Mouse (Mus musculus): ENCODE measurements around the gene Mknk1. TPM values are rescaled to one million over a fixed set of nuclear protein-coding genes. Genes with fewer than 3 reads are reported as not detected.

Gene Mknk1
- polyA plus RNA-seq, 1 experiment from 2014 or later = 28.1 TPM

DNA sequence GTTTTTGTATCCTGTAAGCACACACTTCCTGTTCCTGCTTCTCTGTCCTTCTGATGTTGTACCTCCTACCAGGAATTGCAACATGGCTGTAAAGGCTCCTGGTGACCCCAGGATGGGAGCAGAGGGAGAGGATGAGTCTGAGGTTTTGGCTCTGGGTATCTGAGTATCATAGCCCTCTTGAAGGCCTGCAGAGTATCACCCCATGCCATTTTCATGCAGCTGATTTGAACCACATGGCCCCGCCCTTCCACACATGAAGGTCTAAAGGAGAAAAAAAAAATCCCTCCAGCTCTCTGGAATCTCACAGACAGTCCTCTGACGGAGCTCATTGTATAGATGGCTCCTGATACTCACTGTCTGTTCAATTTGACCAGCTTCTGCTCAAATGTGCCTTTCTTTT, 11.1 kb downstream of the Mknk1 start:
- WGBS = 65% methylated on average over 2 of the region's 2 CpGs
- Histone ChIP-seq H3K36me3 (ENCODE audit: control insufficient read depth, insufficient read depth, low read length) (peaks cover 2% of the 10 kb centered on the region), H3K4me1 (replicated peaks; ENCODE audit: control insufficient read depth, insufficient read depth, low read length) (peaks cover 4% of the 10 kb centered on the region; the same call in 1 of the 2 replicates), H3K4me2 (ENCODE audit: low read depth, low read length) (no peak overlapping the region), H3K9ac (ENCODE audit: low read length) (no peak overlapping the region), H3K9me3 (ENCODE audit: control insufficient read depth, low read length) (no peaks in the 10 kb centered on the region), H3K4me3 (ENCODE audit: low read length) (no peak overlapping the region), H3K27ac (ENCODE audit: low read length) (no peak overlapping the region), H3K27me3 (ENCODE audit: control insufficient read depth, insufficient read depth, low read depth, low read length) (no peaks in the 10 kb centered on the region)
- ATAC-seq (ENCODE audit: low read depth) = no peak

DNA sequence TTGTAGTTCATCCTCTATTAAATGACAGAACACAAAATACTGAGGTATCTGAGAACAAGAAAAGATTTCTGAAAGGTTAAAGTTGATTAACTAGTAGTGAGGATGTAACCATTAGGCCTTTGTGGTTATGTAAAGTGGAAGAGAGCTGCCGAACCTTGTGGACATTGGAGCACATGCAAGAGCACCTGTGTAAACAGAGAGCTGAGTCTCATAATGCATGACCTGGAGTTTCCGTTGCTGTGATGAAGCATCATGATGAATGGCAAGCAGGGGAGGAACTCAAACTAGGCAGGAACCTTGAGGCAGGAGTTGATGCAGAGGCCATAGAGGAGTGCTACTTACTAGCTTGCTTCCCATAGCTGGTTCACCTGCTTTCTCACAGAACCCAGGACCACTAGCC, 11.6 kb downstream of the Mknk1 start:
- peaks cover 4% of the 10 kb centered on the region; the same call in 1 of the 2 replicates for H3K4me1 ChIP-seq (replicated peaks; ENCODE audit: control insufficient read depth, insufficient read depth, low read length)
- no peaks in the 10 kb centered on the region for H3K9me3 ChIP-seq (ENCODE audit: control insufficient read depth, low read length)
- peaks cover 2% of the 10 kb centered on the region for H3K36me3 ChIP-seq (ENCODE audit: control insufficient read depth, insufficient read depth, low read length)
- no peak overlapping the region for H3K9ac ChIP-seq (ENCODE audit: low read length)
- H3K27me3 ChIP-seq (ENCODE audit: control insufficient read depth, insufficient read depth, low read depth, low read length) = no peaks in the 10 kb centered on the region
- 19% methylated on average over 2 of the region's 2 CpGs for WGBS
- no peak for ATAC-seq (ENCODE audit: low read depth)
- H3K27ac ChIP-seq (ENCODE audit: low read length) = no peak overlapping the region
- H3K4me2 ChIP-seq (ENCODE audit: low read depth, low read length) = no peak overlapping the region
- H3K4me3 ChIP-seq (ENCODE audit: low read length) = no peak overlapping the region

DNA sequence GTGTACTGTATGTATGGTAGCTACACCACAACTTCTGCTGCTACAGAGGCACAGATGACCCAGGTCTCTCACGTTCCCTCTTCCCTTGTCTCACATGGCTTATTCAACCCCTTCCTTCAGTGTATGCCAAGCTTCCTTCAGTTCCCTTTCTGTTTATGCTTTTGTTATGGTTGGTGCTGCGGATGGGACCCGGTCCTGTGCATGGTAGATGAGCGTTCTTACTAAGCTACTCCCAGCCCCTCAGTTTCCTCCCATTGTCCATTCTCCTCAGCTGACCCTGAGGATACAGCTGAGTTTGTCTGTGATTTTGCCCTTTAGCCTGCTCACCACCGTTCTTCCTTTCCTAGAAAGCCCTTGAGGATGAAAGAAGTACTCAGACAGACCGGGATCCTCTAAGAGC, 12.6 kb downstream of the Mknk1 start:
- Histone ChIP-seq H3K9ac (ENCODE audit: low read length) (no peak overlapping the region), H3K4me2 (ENCODE audit: low read depth, low read length) (no peak overlapping the region), H3K4me1 (replicated peaks; ENCODE audit: control insufficient read depth, insufficient read depth, low read length) (peaks cover 4% of the 10 kb centered on the region; the same call in 1 of the 2 replicates), H3K4me3 (ENCODE audit: low read length) (no peak overlapping the region), H3K36me3 (ENCODE audit: control insufficient read depth, insufficient read depth, low read length) (peaks cover 2% of the 10 kb centered on the region), H3K9me3 (ENCODE audit: control insufficient read depth, low read length) (no peaks in the 10 kb centered on the region), H3K27me3 (ENCODE audit: control insufficient read depth, insufficient read depth, low read depth, low read length) (no peaks in the 10 kb centered on the region), H3K27ac (ENCODE audit: low read length) (no peak overlapping the region)
- peak; percentile 79 for ATAC-seq (ENCODE audit: low read depth)
- WGBS = 61% methylated on average over 6 of the region's 6 CpGs

DNA sequence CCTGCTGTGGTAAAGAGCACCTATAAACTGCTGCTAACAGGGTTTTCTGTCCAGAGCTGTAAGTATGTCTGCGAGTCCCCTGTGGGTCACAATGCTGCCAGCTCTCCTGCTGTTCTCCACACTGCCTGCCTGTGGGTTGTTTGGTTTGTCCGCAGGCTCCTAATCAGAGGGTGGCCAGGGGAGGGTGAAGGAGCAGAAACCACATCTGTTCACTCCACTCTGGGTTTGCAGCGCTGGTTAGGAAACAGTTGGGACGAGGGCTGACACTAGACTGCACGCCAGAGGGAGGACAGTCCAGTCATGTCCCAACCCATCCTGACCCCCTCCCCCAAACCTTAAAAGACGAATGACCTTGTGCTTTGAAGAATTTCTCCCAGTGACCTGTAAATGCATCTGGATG, 16.1 kb downstream of the Mknk1 start:
- ATAC-seq (ENCODE audit: low read depth) = no peak
- Histone ChIP-seq H3K27me3 (ENCODE audit: control insufficient read depth, insufficient read depth, low read depth, low read length) (no peaks in the 10 kb centered on the region), H3K4me3 (ENCODE audit: low read length) (no peak overlapping the region), H3K4me1 (replicated peaks; ENCODE audit: control insufficient read depth, insufficient read depth, low read length) (no peaks in the 10 kb centered on the region), H3K36me3 (ENCODE audit: control insufficient read depth, insufficient read depth, low read length) (no peaks in the 10 kb centered on the region; the same call in 1 of the 2 replicates), H3K27ac (ENCODE audit: low read length) (no peak overlapping the region), H3K9ac (ENCODE audit: low read length) (no peak overlapping the region), H3K9me3 (ENCODE audit: control insufficient read depth, low read length) (no peaks in the 10 kb centered on the region), H3K4me2 (ENCODE audit: low read depth, low read length) (no peak overlapping the region)
- 58% methylated on average over 6 of the region's 6 CpGs for WGBS

DNA sequence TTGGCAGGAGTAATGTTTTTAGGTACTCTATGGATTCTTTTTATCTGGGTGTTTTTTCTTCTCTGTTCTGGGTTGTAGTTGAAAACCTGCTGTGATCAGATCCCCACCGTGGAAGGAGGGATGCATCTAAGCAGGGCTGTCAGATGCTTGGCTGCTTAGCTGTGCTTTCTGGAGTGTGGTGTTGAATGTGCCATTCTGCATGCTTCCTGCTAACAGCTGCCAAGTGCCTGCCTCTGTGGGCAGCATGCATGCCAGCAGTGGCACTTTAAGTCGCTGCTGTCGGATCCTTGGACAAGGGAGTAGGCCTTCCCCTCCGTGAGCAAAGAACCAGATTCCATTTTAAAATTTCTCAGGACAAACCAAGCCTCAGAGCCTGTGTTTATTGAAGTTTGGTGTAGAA, 16.6 kb downstream of the Mknk1 start:
- H3K36me3 ChIP-seq (ENCODE audit: control insufficient read depth, insufficient read depth, low read length) = peaks cover 4% of the 10 kb centered on the region; the same call in 1 of the 2 replicates
- H3K9me3 ChIP-seq (ENCODE audit: control insufficient read depth, low read length) = no peaks in the 10 kb centered on the region
- H3K4me3 ChIP-seq (ENCODE audit: low read length) = no peak overlapping the region
- no peaks in the 10 kb centered on the region for H3K4me1 ChIP-seq (replicated peaks; ENCODE audit: control insufficient read depth, insufficient read depth, low read length)
- no peak overlapping the region for H3K27ac ChIP-seq (ENCODE audit: low read length)
- no peak for ATAC-seq (ENCODE audit: low read depth)
- no peak overlapping the region for H3K9ac ChIP-seq (ENCODE audit: low read length)
- 56% methylated on average over 4 of the region's 4 CpGs for WGBS
- no peaks in the 10 kb centered on the region for H3K27me3 ChIP-seq (ENCODE audit: control insufficient read depth, insufficient read depth, low read depth, low read length)
- H3K4me2 ChIP-seq (ENCODE audit: low read depth, low read length) = no peak overlapping the region

DNA sequence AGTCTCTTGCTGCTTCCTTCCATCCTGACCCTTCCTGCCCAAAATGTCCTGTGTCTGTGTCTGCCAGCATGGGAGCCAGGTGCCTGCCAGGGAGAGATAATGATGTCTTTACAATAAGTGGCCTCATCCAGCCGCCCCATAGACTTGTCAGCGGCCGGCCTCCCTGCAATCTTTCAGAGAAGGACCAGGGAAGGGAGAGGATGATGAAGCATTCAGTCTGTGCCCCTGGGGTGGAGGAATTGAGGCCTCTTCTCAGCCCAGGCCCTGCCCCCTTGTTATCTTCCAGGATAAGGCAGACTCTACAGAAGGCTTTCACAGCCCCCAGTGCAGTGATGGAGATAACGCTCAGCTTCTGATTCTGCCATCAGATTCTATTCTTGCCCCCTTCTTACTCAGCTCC, 17.3 kb downstream of the Mknk1 start:
- Histone ChIP-seq H3K4me3 (ENCODE audit: low read length) (no peak overlapping the region), H3K27me3 (ENCODE audit: control insufficient read depth, insufficient read depth, low read depth, low read length) (no peaks in the 10 kb centered on the region), H3K9ac (ENCODE audit: low read length) (no peak overlapping the region), H3K4me2 (ENCODE audit: low read depth, low read length) (no peak overlapping the region), H3K27ac (ENCODE audit: low read length) (no peak overlapping the region), H3K36me3 (ENCODE audit: control insufficient read depth, insufficient read depth, low read length) (peaks cover 4% of the 10 kb centered on the region; the same call in 1 of the 2 replicates), H3K4me1 (replicated peaks; ENCODE audit: control insufficient read depth, insufficient read depth, low read length) (no peaks in the 10 kb centered on the region), H3K9me3 (ENCODE audit: control insufficient read depth, low read length) (no peaks in the 10 kb centered on the region)
- ATAC-seq (ENCODE audit: low read depth) = no peak
- WGBS = 64% methylated on average over 4 of the region's 4 CpGs

DNA sequence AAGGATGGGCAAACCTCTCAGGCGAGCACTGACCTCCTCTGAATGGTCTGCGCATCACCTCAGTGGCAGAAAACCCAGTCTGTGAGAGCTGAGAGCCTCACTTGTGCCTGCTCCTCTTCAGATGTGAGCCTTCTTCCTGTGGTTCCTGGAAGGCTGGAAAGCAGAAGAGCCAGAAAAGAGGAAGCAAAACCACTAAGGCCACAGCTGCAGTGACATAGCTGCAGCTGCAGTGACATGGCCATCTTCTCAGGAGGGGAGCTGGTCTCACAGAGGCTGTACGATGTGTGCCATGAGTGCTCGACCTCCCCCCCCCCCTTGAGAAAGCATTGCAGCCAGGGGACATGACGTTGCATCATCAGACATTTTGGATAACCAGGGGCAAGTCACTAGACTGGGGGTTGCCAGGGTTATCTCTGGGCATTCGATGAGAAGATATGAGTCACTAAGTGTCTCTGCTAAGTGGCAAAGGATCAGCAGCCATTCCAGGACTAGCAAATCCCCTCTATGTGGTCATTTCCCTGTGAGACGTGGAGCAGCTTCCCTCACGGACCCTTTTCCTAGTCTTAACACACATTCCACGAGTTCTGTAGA, 18.4 kb downstream of the Mknk1 start:
- Histone ChIP-seq H3K9ac (ENCODE audit: low read length) (no peak overlapping the region), H3K4me1 (replicated peaks; ENCODE audit: control insufficient read depth, insufficient read depth, low read length) (no peaks in the 10 kb centered on the region), H3K36me3 (ENCODE audit: control insufficient read depth, insufficient read depth, low read length) (peaks cover 9% of the 10 kb centered on the region; the same call in 1 of the 2 replicates), H3K4me2 (ENCODE audit: low read depth, low read length) (no peak overlapping the region), H3K9me3 (ENCODE audit: control insufficient read depth, low read length) (no peaks in the 10 kb centered on the region), H3K4me3 (ENCODE audit: low read length) (no peak overlapping the region), H3K27ac (ENCODE audit: low read length) (no peak overlapping the region), H3K27me3 (ENCODE audit: control insufficient read depth, insufficient read depth, low read depth, low read length) (no peaks in the 10 kb centered on the region)
- no peak for ATAC-seq (ENCODE audit: low read depth)
- 65% methylated on average over 9 of the region's 9 CpGs for WGBS

DNA sequence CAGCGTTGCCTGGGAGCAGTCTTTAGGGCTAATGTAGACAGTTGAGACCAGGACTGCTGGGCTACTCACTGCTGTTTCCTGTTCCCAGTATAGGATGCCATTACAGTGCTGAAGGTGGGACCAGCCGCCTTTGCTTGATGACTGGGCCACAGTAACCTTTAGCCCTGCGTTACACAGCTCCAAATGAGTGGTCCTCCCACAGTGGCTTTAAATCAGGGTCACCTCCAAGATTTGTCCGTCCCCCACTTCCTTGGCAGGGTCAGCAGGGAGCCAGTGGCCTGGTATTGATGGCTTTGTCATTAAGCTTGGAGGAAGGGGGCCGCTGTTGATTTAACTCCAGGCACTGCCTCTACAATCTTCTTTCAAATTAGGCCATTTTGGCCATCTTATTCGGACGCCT, 24.4 kb downstream of the Mknk1 start:
- Histone ChIP-seq H3K9ac (ENCODE audit: low read length) (no peak overlapping the region), H3K4me1 (replicated peaks; ENCODE audit: control insufficient read depth, insufficient read depth, low read length) (no peaks in the 10 kb centered on the region), H3K27ac (ENCODE audit: low read length) (no peak overlapping the region), H3K36me3 (ENCODE audit: control insufficient read depth, insufficient read depth, low read length) (peaks cover 11% of the 10 kb centered on the region), H3K27me3 (ENCODE audit: control insufficient read depth, insufficient read depth, low read depth, low read length) (no peaks in the 10 kb centered on the region), H3K4me2 (ENCODE audit: low read depth, low read length) (no peak overlapping the region), H3K4me3 (ENCODE audit: low read length) (no peak overlapping the region), H3K9me3 (ENCODE audit: control insufficient read depth, low read length) (no peaks in the 10 kb centered on the region)
- 70% methylated on average over 7 of the region's 7 CpGs for WGBS
- ATAC-seq (ENCODE audit: low read depth) = no peak

DNA sequence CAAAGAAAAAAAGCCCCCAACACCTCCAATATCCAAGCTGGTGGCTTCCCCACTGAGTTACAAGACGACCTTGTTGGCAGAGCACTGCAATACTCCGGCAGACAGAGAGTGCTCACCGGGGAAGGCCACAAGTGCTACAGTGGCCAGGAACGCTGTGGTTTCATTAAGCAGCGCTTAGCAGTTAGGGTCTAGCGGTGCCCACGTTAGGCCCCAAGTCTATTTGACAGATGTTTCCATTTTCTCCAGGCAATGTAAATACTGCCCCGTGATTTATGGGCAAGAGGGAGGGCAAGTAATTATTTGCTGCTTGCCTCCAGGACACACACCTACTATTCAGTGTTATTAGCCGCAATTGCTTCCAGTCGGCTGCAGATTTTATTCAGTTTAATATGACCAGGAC, 24.9 kb downstream of the Mknk1 start:
- no peak overlapping the region for H3K9ac ChIP-seq (ENCODE audit: low read length)
- no peak overlapping the region for H3K4me3 ChIP-seq (ENCODE audit: low read length)
- no peak overlapping the region for H3K4me2 ChIP-seq (ENCODE audit: low read depth, low read length)
- no peaks in the 10 kb centered on the region for H3K27me3 ChIP-seq (ENCODE audit: control insufficient read depth, insufficient read depth, low read depth, low read length)
- no peak for ATAC-seq (ENCODE audit: low read depth)
- peaks cover 11% of the 10 kb centered on the region for H3K36me3 ChIP-seq (ENCODE audit: control insufficient read depth, insufficient read depth, low read length)
- no peaks in the 10 kb centered on the region for H3K9me3 ChIP-seq (ENCODE audit: control insufficient read depth, low read length)
- no peaks in the 10 kb centered on the region for H3K4me1 ChIP-seq (replicated peaks; ENCODE audit: control insufficient read depth, insufficient read depth, low read length)
- 39% methylated on average over 10 of the region's 10 CpGs for WGBS
- no peak overlapping the region for H3K27ac ChIP-seq (ENCODE audit: low read length)
